13 mouse cellular contexts compared by ENCODE assay signal in the genomic region with DNA sequence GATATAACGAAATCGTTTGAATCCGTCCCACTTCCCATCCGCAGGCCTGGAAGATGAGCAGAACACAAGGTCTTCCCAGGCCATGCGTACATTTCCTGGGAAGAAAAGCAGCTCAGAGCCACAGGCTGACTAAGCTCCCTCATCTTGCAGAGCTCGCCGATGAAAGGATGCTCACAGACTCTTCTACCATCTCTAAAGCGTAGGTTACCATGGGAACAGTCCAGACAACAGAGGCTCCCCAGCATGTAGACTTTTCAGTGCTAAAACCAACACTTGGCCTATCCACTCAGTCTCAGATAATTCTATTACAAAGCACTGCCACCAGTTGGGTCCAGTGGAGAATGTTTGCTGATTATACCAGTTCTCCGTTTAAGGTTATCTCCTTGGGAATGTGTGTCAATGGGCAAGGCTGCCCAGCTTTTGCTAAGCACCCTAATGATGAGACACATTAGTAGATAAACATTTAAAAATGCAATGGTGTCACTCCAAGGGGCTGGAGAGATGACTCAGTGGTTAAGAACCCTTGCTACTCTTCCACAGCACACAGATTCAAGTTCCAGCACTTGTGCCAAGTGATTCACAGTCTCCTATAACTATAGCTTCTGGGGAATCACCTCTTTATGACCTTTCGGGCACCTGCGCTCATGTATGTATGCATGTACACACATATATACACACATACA.
A peak's percentile ranks its signal among the peaks of the same experiment; 100 is the strongest.
DNase-seq lines count a peak whose midpoint lies in the region; ATAC-seq and TF ChIP-seq lines count a peak whose summit lies in the region.
"Had no signal": no experiment of that assay in that cellular context is flagged by ENCODE, and none has a peak within 500 bp of the region (broad histone marks: within the 10 kb centered on the region; RNA-seq: fewer than 3 reads in every experiment).

No protein-coding gene starts in this region.

- H3K9ac ChIP-seq in forebrain, embryonic 12.5 days: no peak overlapping the region
- no peak overlapping the region for H3K9ac ChIP-seq in forebrain, embryonic 16.5 days (replicated peaks; ENCODE audit: low read depth, low read length)
- H3K9ac ChIP-seq: embryonic facial prominence, embryonic 12.5 days; limb, embryonic 13.5 days had no signal

- 70% methylated on average over 11 of the region's 11 CpGs for WGBS in forebrain, embryonic 12.5 days
- 77% methylated on average over 11 of the region's 11 CpGs for WGBS in forebrain, embryonic 10.5 days
- 62% methylated on average over 11 of the region's 11 CpGs for whole genome bisulfite sequencing in forebrain, embryonic 16.5 days

- H3K9me3 ChIP-seq in forebrain, embryonic 12.5 days: no peaks in the 10 kb centered on the region
- H3K9me3 ChIP-seq in forebrain, embryonic 10.5 days: no peaks in the 10 kb centered on the region
- H3K9me3 ChIP-seq in forebrain, embryonic 16.5 days (ENCODE audit: control insufficient read depth, low read length): no peaks in the 10 kb centered on the region
- H3K9me3 ChIP-seq: embryonic facial prominence, embryonic 12.5 days; limb, embryonic 13.5 days had no signal

- ATAC-seq in forebrain, embryonic 12.5 days (ENCODE audit: low FRiP score): peak; percentile 67; the same call in 1 of the 2 replicates
- peak; percentile 76 for ATAC-seq in forebrain, embryonic 16.5 days

- TF ChIP-seq CTCF in left cerebral cortex, adult 2 months (IDR thresholded peaks at IDR 0.05): no peak

- intact Hi-C loops in left cerebral cortex, adult 2 months (cut with DNase I): no loop called here

- H3K27ac ChIP-seq in forebrain, embryonic 12.5 days: no peak overlapping the region
- H3K27ac ChIP-seq in forebrain, embryonic 10.5 days: no peak overlapping the region
- no peak overlapping the region for H3K27ac ChIP-seq in forebrain, embryonic 16.5 days (ENCODE audit: low read length)
- H3K27ac ChIP-seq in left cerebral cortex, adult 2 months: no peak overlapping the region
- H3K27ac ChIP-seq: embryonic facial prominence, embryonic 12.5 days; kidney, postnatal 0 days; limb, embryonic 13.5 days had no signal

- no peaks in the 10 kb centered on the region for H3K27me3 ChIP-seq in forebrain, embryonic 12.5 days
- no peaks in the 10 kb centered on the region for H3K27me3 ChIP-seq in forebrain, embryonic 10.5 days (ENCODE audit: poor library complexity, severe bottlenecking)
- H3K27me3 ChIP-seq in forebrain, embryonic 16.5 days (replicated peaks; ENCODE audit: control insufficient read depth, insufficient read depth, low read length): no peaks in the 10 kb centered on the region
- H3K27me3 ChIP-seq: embryonic facial prominence, embryonic 12.5 days; limb, embryonic 13.5 days had no signal

- H3K4me3 ChIP-seq in forebrain, embryonic 12.5 days (replicated peaks): no peak overlapping the region
- no peak overlapping the region for H3K4me3 ChIP-seq in forebrain, embryonic 10.5 days
- no peak overlapping the region for H3K4me3 ChIP-seq in forebrain, embryonic 16.5 days (replicated peaks; ENCODE audit: low read length)
- H3K4me3 ChIP-seq in left cerebral cortex, adult 2 months: no peak overlapping the region
- H3K4me3 ChIP-seq: embryonic facial prominence, embryonic 12.5 days; limb, embryonic 13.5 days had no signal

- DNase-seq in forebrain, embryonic 10.5 days (ENCODE audit: extremely low spot score, low spot score): no peak
- DNase-seq in left cerebral cortex, adult 2 months (ENCODE audit: extremely low spot score in 1 of 2, low spot score in 2 of 2): peak; percentile 18 to 25
- peak; percentile 37 to 40 for DNase-seq in right cerebral cortex, adult 2 months (ENCODE audit: low spot score in 2 of 2)
- no peak for DNase-seq in kidney, adult 9 months
- no peak for DNase-seq in thymus, postnatal 10 days (ENCODE audit: low spot score in 2 of 2)
- DNase-seq in gastrocnemius, postnatal 25 days: no peak
- DNase-seq: B cell, adult 2 months; gastrocnemius, postnatal 10 days had no signal

- no peak overlapping the region for H3K4me2 ChIP-seq in forebrain, embryonic 12.5 days
- H3K4me2 ChIP-seq in forebrain, embryonic 16.5 days (ENCODE audit: low read length): no peak overlapping the region
- H3K4me2 ChIP-seq: embryonic facial prominence, embryonic 12.5 days; limb, embryonic 13.5 days had no signal

- H3K4me1 ChIP-seq in forebrain, embryonic 12.5 days: peaks cover 17% of the 10 kb centered on the region; the same call in 1 of the 2 replicates
- peaks cover 6% of the 10 kb centered on the region; the same call in 1 of the 2 replicates for H3K4me1 ChIP-seq in forebrain, embryonic 10.5 days
- no peaks in the 10 kb centered on the region; the same call in 1 of the 2 replicates for H3K4me1 ChIP-seq in forebrain, embryonic 16.5 days (replicated peaks; ENCODE audit: control insufficient read depth, insufficient read depth, low read length)
- H3K4me1 ChIP-seq: embryonic facial prominence, embryonic 12.5 days; limb, embryonic 13.5 days had no signal

- no peaks in the 10 kb centered on the region for H3K36me3 ChIP-seq in forebrain, embryonic 12.5 days (replicated peaks)
- H3K36me3 ChIP-seq in forebrain, embryonic 10.5 days (replicated peaks): no peaks in the 10 kb centered on the region
- no peaks in the 10 kb centered on the region for H3K36me3 ChIP-seq in forebrain, embryonic 16.5 days (ENCODE audit: control insufficient read depth, insufficient read depth)
- H3K36me3 ChIP-seq: embryonic facial prominence, embryonic 12.5 days; limb, embryonic 13.5 days had no signal

Comparison
In these comparisons a context has a peak if more than half of its experiments do, and no peak if none do; other contexts are left out.
1. DNase-seq: peak in left cerebral cortex, adult 2 months (2 of 2) and right cerebral cortex, adult 2 months (2 of 2); none in forebrain, embryonic 10.5 days (single experiment), kidney, adult 9 months (single experiment), thymus, postnatal 10 days (0 of 2) and gastrocnemius, postnatal 25 days (single experiment).